Comparison of ENCODE assay signal across 5 mouse cellular contexts in genomic region chr2:53632816-53633474, GRCm38 (mm10).
A peak's percentile ranks its signal among the peaks of the same experiment; 100 is the strongest.
DNase-seq lines count a peak whose midpoint lies in the region; ATAC-seq and TF ChIP-seq lines count a peak whose summit lies in the region.
"Not testable (repeated sequence)": the region's sequence is repeated elsewhere in the genome, so short reads cannot be mapped to it uniquely, and the experiment has no call there.

No protein-coding gene starts in this region.

- H3K4me3 ChIP-seq in lung, embryonic 14.5 days (ENCODE audit: low read depth, low read length); lung, embryonic 15.5 days; lung, embryonic 16.5 days (ENCODE audit: low read length): not testable (repeated sequence)

- not testable (repeated sequence) for H3K4me2 ChIP-seq in lung, embryonic 14.5 days; lung, embryonic 16.5 days (ENCODE audit: low read depth, low read length)
- peak overlapping the region; percentile 13; the same call in 1 of the 2 replicates for H3K4me2 ChIP-seq in lung, embryonic 15.5 days

- not testable (repeated sequence) for H3K36me3 ChIP-seq in lung, embryonic 14.5 days (ENCODE audit: insufficient read depth); lung, embryonic 15.5 days; lung, embryonic 16.5 days (ENCODE audit: control insufficient read depth, insufficient read depth, low read length)

- ATAC-seq in lung, embryonic 14.5 days (ENCODE audit: insufficient read depth): peak; percentile 95; the same call in 1 of the 2 replicates
- ATAC-seq in lung, embryonic 15.5 days (ENCODE audit: borderline replicate concordance, extremely low read depth, low FRiP score, low TSS enrichment): peak; percentile 74; the same call in 1 of the 2 replicates
- ATAC-seq in lung, embryonic 16.5 days (ENCODE audit: low read depth): peak; percentile 71; the same call in 1 of the 2 replicates

- H3K27ac ChIP-seq in lung, embryonic 14.5 days (ENCODE audit: low read depth); lung, embryonic 16.5 days (ENCODE audit: low read length): not testable (repeated sequence)
- H3K27ac ChIP-seq in lung, embryonic 15.5 days: peak overlapping the region; percentile 47; the same call in 1 of the 2 replicates

- 40% methylated on average over 19 of the region's 19 CpGs for WGBS in lung, embryonic 14.5 days
- WGBS in lung, embryonic 15.5 days: 48% methylated on average over 19 of the region's 19 CpGs
- whole genome bisulfite sequencing in lung, embryonic 16.5 days: 41% methylated on average over 19 of the region's 19 CpGs

- H3K27me3 ChIP-seq in lung, embryonic 14.5 days (ENCODE audit: insufficient read depth, low read length); lung, embryonic 15.5 days; lung, embryonic 16.5 days (ENCODE audit: control insufficient read depth, insufficient read depth, low read depth, low read length): not testable (repeated sequence)

- not testable (repeated sequence) for H3K4me1 ChIP-seq in lung, embryonic 14.5 days (ENCODE audit: insufficient read depth); lung, embryonic 15.5 days; lung, embryonic 16.5 days (replicated peaks; ENCODE audit: control insufficient read depth, insufficient read depth, low read length)

- TF ChIP-seq CTCF in lung, embryonic 14.5 days (IDR thresholded peaks at IDR 0.05; ENCODE audit: low read depth): not testable (repeated sequence)

- H3K9ac ChIP-seq in lung, embryonic 14.5 days; lung, embryonic 15.5 days; lung, embryonic 16.5 days (ENCODE audit: low read length): not testable (repeated sequence)

- peak; percentile 64 for DNase-seq in lung, embryonic 14.5 days
- peak; percentile 4 for DNase-seq in lung, postnatal 10 days
- peak; percentile 1 for DNase-seq in lung, postnatal 14 days

- H3K9me3 ChIP-seq in lung, embryonic 14.5 days (ENCODE audit: low read depth, low read length); lung, embryonic 15.5 days; lung, embryonic 16.5 days (ENCODE audit: control insufficient read depth, low read length): not testable (repeated sequence)

Comparison
In these comparisons a context has a peak if more than half of its experiments do, and no peak if none do; other contexts are left out.
1. DNase-seq: peak in every context shown above with its lines; median percentile 64 in lung, embryonic 14.5 days; 4 in lung, postnatal 10 days; 1 in lung, postnatal 14 days.